Mouse (Mus musculus): ENCODE measurements around the gene Eif2b2. TPM values are rescaled to one million over a fixed set of nuclear protein-coding genes. Genes with fewer than 3 reads are reported as not detected.

Gene Eif2b2
- total RNA-seq (2021) = 10 to 100 TPM; 58.5 to 74.0 TPM
- long read RNA-seq, experiment 1, transcript Eif2b2-201 (8 exons, 1,605 nt) = major isoform, 38 of 42 reads
- long read RNA-seq, experiment 1, partial matches to known transcripts = 0 of 42 reads
- long read RNA-seq, experiment 1, other reads (novel, unspliced or antisense) = 4 of 42 reads
- long read RNA-seq, experiment 2, transcript Eif2b2-201 (8 exons, 1,605 nt) = major isoform, 18 of 28 reads
- long read RNA-seq, experiment 2, partial matches to known transcripts = 0 of 28 reads
- long read RNA-seq, experiment 2, other reads (novel, unspliced or antisense) = 10 of 28 reads

GRCm38 (mm10) chr12:85219236-85219904 lies at the start of gene Eif2b2:
Gene Eif2b2, plus strand, starts transcription at chr12:85219481.
- peak within 1 kb of the TSS; percentile 81 for H3K27ac ChIP-seq
- intact Hi-C loops (cut with DNase I) = loop anchor here (2.0 kb wide), 1 partner anchor 51 kb away; no protein-coding TSS in a partner anchor

GRCm38 (mm10) chr12:85169877-85170276 lies 49.4 kb upstream of the Eif2b2 start:
- no peak overlapping the region for H3K4me3 ChIP-seq
- DNase-seq (ENCODE audit: extremely low spot score in 1 of 2, low spot score in 2 of 2) = no peak
- intact Hi-C loops (cut with DNase I) = loop anchor here (1.0 to 5.0 kb wide), 3 partner anchors 37 to 135 kb away; partner anchors contain the start of gene Eif2b2
- no peak overlapping the region for H3K27ac ChIP-seq
- TF ChIP-seq CTCF (IDR thresholded peaks at IDR 0.05) = no peak

More at GRCm38 (mm10) chr12:85219236-85219904, at the start of gene Eif2b2:
- peak within 1 kb of the TSS; percentile 67 for H3K4me3 ChIP-seq
- peak; percentile 98 to 99 for DNase-seq (ENCODE audit: extremely low spot score in 1 of 2, low spot score in 2 of 2)
- no peak for TF ChIP-seq CTCF (IDR thresholded peaks at IDR 0.05)

DNA sequence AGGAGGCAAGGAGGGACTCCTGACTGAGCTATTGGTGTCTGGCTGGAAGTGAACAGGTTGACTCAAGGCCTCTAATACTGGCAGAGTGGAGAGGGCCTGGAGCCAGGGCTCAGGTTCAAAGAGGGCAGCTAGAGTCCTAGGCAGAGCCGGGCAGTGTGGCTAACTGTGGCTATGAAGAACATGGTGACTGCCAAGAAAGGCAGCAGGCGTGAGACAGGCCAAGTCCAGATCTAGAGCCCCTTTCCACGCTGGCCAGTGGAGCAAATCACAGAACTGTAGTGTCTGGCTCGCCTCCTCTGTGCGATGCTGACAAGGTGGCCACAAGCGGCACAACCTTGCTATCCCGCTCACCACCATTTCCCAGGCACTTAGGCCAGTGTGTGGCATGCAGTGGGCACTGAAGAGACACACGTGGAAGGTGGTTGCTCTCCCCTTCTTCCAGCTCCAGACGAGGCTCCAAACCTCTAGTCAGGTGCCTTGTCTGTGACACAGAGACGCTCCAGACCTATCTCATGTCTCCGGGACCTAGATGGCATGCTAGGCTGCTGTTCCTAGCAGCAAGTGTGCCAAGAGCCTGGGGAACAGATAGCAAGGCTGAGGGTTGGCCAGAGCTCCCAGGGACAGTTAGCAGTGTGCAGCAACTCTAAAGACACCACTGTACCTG lies 48.9 kb upstream of the Eif2b2 start:
- no peak for TF ChIP-seq CTCF (IDR thresholded peaks at IDR 0.05)
- intact Hi-C loops (cut with DNase I) = loop anchor here (5.0 kb wide), 1 partner anchor 37 kb away; no protein-coding TSS in a partner anchor
- Histone ChIP-seq H3K4me3 (no peak overlapping the region), H3K27ac (no peak overlapping the region)
- no peak for DNase-seq (ENCODE audit: extremely low spot score in 1 of 2, low spot score in 2 of 2)

GRCm38 (mm10) chr12:85170948-85171307 lies 48.4 kb upstream of the Eif2b2 start:
- intact Hi-C loops (cut with DNase I) = loop anchor here (5.0 kb wide), 1 partner anchor 36 kb away; no protein-coding TSS in a partner anchor
- Histone ChIP-seq H3K4me3 (no peak overlapping the region), H3K27ac (no peak overlapping the region)
- no peak for DNase-seq (ENCODE audit: extremely low spot score in 1 of 2, low spot score in 2 of 2)
- TF ChIP-seq CTCF (IDR thresholded peaks at IDR 0.05) = no peak

DNA sequence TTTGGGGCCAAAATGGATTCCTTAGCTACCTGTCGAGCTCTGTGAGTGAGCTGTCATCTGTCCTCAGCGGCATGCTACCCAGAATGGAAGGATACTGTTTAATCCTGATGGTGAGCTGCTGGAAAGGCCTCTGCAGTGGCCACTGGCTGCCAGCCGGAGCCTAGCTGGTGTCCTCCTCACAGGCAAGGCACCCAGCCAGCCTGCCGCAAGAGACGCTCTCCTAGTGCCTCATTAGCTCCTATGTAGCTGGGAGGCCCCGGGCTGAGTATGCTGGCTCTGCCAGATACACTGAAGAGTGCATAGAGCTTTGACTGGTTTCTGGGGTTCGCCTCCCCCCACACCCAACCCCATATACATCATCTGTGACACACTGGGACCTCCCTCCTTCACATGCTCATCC lies 45.3 kb upstream of the Eif2b2 start:
- TF ChIP-seq CTCF (IDR thresholded peaks at IDR 0.05) = no peak; the same call in 1 of the 2 replicates
- H3K4me3 ChIP-seq = no peak overlapping the region
- H3K27ac ChIP-seq = no peak overlapping the region
- intact Hi-C loops (cut with DNase I) = loop anchor here (5.0 kb wide), 1 partner anchor 33 kb away; no protein-coding TSS in a partner anchor
- no peak for DNase-seq (ENCODE audit: extremely low spot score in 1 of 2, low spot score in 2 of 2)

GRCm38 (mm10) chr12:85175087-85175675 lies 44.1 kb upstream of the Eif2b2 start:
- no peak overlapping the region for H3K4me3 ChIP-seq
- intact Hi-C loops (cut with DNase I) = no loop called here
- TF ChIP-seq CTCF (IDR thresholded peaks at IDR 0.05) = no peak
- no peak overlapping the region for H3K27ac ChIP-seq
- no peak for DNase-seq (ENCODE audit: extremely low spot score in 1 of 2, low spot score in 2 of 2)

- DNase-seq (ENCODE audit: extremely low spot score in 1 of 2, low spot score in 2 of 2) = peak in 1 of 2 experiments; percentile 27
- intact Hi-C loops (cut with DNase I) = no loop called here
- TF ChIP-seq CTCF (IDR thresholded peaks at IDR 0.05) = no peak
- Histone ChIP-seq H3K27ac (no peak overlapping the region), H3K4me3 (no peak overlapping the region; the same call in 1 of the 2 replicates)
Measured at GRCm38 (mm10) chr12:85175926-85176845, 43.1 kb upstream of the Eif2b2 start.

GRCm38 (mm10) chr12:85176846-85177523 lies 42.3 kb upstream of the Eif2b2 start:
- TF ChIP-seq CTCF (IDR thresholded peaks at IDR 0.05) = no peak
- no peak for DNase-seq (ENCODE audit: extremely low spot score in 1 of 2, low spot score in 2 of 2)
- H3K4me3 ChIP-seq = peak overlapping the region; percentile 37
- intact Hi-C loops (cut with DNase I) = no loop called here
- H3K27ac ChIP-seq = no peak overlapping the region

- intact Hi-C loops (cut with DNase I) = no loop called here
- Histone ChIP-seq H3K27ac (no peak within 1 kb of the TSS), H3K4me3 (peak within 1 kb of the TSS; percentile 37)
- DNase-seq (ENCODE audit: extremely low spot score in 1 of 2, low spot score in 2 of 2) = no peak
- TF ChIP-seq CTCF (IDR thresholded peaks at IDR 0.05) = no peak
Measured at GRCm38 (mm10) chr12:85177740-85178239, 41.5 kb upstream of the Eif2b2 start, which contains the start of gene Pgf. Gene Pgf, minus strand, starts transcription at chr12:85177790.

DNA sequence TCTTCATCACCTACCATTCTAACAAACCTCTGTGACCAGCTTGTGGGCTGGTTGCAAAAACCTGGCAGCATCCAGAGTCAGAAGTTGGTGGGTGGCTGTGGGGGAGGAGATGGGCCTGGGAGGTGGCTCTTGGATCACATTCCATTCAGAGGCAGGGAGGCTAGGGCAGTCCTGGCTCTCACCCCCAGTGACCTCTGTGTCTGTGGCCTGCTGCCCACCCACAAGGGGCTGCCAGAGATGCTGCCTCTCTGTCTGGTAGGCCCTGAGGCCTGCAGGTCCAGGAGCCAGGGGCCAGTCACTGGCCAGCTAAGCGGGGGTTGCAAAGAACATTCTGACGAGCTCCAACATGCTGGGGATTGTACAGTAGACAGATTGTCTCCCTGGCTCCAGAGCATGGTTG lies 41.0 kb upstream of the Eif2b2 start:
- Histone ChIP-seq H3K27ac (no peak overlapping the region), H3K4me3 (no peak overlapping the region)
- DNase-seq (ENCODE audit: extremely low spot score in 1 of 2, low spot score in 2 of 2) = no peak
- intact Hi-C loops (cut with DNase I) = no loop called here
- TF ChIP-seq CTCF (IDR thresholded peaks at IDR 0.05) = no peak
